Mouse (Mus musculus) adrenal gland, adult 10 weeks (tissue): Measurements from ENCODE around the gene Ckap2. TPM values are rescaled to one million over a fixed set of nuclear protein-coding genes. Genes with fewer than 3 reads are reported as not detected.

ENCODE experiments used
- polyA plus RNA-seq: library from polyadenylated mRNA; stranded (reverse); fragments of 350-450 nt; fragmentation: Illumina TruSeq; extraction: RNeasy Lipid Tissue Mini Kit (QIAGEN cat#74804); gene quantifications from one replicate; pipeline ENCODE4 v1.2.3, GENCODE M21; 2014; ENCODE audit warnings: low read depth, low replicate concordance

Gene Ckap2
- 14.5 TPM for polyA plus RNA-seq

GRCm38 (mm10) chr8:22185431-22186397 lies at the start of gene Ckap2:
TSS of gene Ckap2 (minus strand) at chr8:22185819.

GRCm38 (mm10) chr8:22227061-22227877 lies 41.6 kb upstream of the Ckap2 start, which contains the start of gene Thsd1:
TSS of gene Thsd1 (plus strand) at chr8:22227313.

DNA sequence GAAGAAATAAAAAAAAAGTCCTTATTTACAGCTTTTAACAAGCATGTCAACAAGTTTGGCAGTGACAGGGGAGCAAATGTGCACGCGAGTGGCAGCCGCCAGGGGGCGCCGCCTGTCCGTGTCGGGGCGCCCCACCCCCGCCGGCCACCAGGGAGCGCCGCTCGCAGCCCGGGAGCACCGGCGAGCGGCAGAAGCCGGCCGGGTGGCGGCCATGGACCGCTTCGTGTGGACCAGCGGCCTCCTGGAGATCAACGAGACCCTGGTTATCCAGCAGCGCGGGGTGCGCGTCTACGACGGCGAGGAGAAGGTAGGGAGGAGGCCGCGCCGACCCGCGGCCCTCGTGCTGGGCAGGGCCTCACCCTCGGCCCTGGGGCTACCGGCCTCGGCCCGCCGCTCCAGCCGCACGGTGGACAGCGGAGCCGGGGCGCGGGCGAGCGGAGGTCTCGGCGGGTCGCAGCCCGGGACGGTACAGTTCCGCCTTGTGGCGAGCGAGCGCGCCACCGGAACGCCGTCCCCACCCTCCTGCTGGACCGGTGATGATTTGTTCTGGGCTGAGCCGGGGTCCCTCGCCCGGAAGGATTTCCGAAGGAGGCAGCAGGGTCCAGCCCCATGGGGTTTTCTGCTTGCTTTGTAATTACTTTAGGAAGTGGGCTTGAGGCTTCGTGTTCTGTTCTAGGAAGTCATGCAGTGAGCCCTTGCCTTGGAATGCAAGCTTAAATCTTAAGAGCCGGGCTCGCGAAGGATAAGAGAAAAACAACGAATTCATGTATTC lies 7.2 kb upstream of the Ckap2 start, which contains the start of gene Vps36:
Gene Vps36 (plus strand): TSS at position 150 of the 772 bp plus-strand sequence.

GRCm38 (mm10) chr8:22166080-22166603 lies 19.5 kb downstream of the Ckap2 start, which contains the start of gene Nek3:
TSS of gene Nek3 (minus strand) at chr8:22166435.

DNA sequence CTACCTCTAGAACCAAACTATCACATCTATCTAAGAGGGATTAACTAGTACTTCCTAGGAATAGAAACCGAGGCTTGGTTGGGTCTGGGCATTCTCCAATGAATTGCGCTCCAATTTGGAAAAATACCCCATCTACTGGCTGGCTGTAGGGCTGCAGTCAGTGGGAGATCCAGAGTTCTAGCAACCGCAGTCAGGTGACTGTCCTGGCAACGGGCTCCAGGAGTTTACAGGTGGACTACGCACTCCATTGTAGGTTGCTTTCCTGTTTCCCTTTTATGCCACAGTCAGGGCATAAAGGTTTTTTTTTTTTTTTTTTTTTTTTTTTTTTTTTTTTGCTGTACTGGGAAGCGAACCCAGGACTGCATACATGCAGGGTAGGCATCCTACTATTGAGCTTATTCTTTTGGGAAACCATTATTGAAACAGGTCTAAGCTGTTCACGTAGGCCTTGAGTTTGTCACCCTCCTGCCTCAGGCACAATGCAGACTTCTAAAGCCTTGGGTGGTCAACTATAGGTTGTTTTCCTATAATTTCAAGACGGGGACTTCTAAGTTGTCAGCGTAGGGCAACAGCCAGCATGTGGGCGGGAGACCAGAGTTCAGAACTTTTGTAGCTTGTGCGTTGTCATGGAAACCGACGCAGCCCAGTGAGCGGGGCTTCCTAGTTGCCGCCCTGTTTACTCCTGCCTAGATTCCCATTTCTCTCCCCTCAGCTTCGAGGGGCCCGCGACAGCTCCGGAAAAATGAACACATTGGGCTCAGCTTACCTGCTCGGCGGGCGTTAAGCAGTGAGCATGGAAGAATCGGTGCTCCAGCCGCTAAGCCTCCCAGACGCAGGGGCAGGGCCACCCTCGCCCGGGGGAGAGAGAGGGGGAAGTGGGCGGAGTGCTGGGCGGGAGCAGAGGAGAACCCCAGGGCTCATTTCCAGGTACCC lies 61.1 kb downstream of the Ckap2 start, which contains the start of gene Nek5:
Gene Nek5 (minus strand): TSS at position 834 of the 933 bp plus-strand sequence.

Other genes with a start within 250 kb of the Ckap2 start
- gene Defb35, start 247.5 kb downstream of the Ckap2 start, polyA plus RNA-seq = not detected
- not detected for gene Defb13, start 239.1 kb downstream of the Ckap2 start, polyA plus RNA-seq
- not detected for gene Fam90a1a, start 227.1 kb downstream of the Ckap2 start, polyA plus RNA-seq
- not detected for gene Ccdc70, start 216.0 kb downstream of the Ckap2 start, polyA plus RNA-seq
- not detected for gene Atp7b, start 125.5 kb downstream of the Ckap2 start, polyA plus RNA-seq
- 58.0 TPM for gene Alg11, start 125.1 kb downstream of the Ckap2 start, polyA plus RNA-seq
- gene Nek5, start 60.8 kb downstream of the Ckap2 start, polyA plus RNA-seq = 27.3 TPM
- gene Nek3, start 19.4 kb downstream of the Ckap2 start, polyA plus RNA-seq = 5.0 TPM
- gene Vps36, start 7.0 kb upstream of the Ckap2 start, polyA plus RNA-seq = 55.3 TPM
- 1.7 TPM for gene Thsd1, start 41.5 kb upstream of the Ckap2 start, polyA plus RNA-seq
- not detected for gene Tpte, start 97.6 kb upstream of the Ckap2 start, polyA plus RNA-seq
- 21.7 TPM for gene Slc25a15, start 212.8 kb upstream of the Ckap2 start, polyA plus RNA-seq
- gene Mrps31, start 225.5 kb upstream of the Ckap2 start, polyA plus RNA-seq = 53.5 TPM